Mouse (Mus musculus) testis, adult 2 months (tissue): ENCODE data around the gene Josd1. TPM values are rescaled to one million over a fixed set of nuclear protein-coding genes. Genes with fewer than 3 reads are reported as not detected.

Experiments
- H3K27ac ChIP-seq: fragments of 200-500 bp; 2 replicates; pipeline ENCODE4 v1.5.1; 2012; ENCODE audit warnings: low read depth, low read length; ENCODE audit not compliant: control insufficient read depth, insufficient read depth
- H3K27me3 ChIP-seq: fragments of 200-500 bp; 2 replicates; pipeline ENCODE4 v1.6.1; 2012; ENCODE audit warnings: mild to moderate bottlenecking, low read length, moderate library complexity; ENCODE audit not compliant: control insufficient read depth, insufficient read depth
- H3K36me3 ChIP-seq: fragments of 200-500 bp; 2 replicates; pipeline ENCODE4 v1.6.1; 2012; ENCODE audit warnings: mild to moderate bottlenecking, low read length; ENCODE audit not compliant: control insufficient read depth, insufficient read depth
- H3K4me1 ChIP-seq: fragments of 200-500 bp; 2 replicates; pipeline ENCODE4 v1.6.1; 2012; ENCODE audit warnings: low read length; ENCODE audit not compliant: control insufficient read depth, insufficient read depth
- H3K4me3 ChIP-seq: fragments of 200-500 bp; 2 replicates; pipeline ENCODE4 v1.5.1; 2012; ENCODE audit warnings: low read depth, mild to moderate bottlenecking, low read length, moderate library complexity, mixed read lengths; ENCODE audit not compliant: control insufficient read depth
- CTCF ChIP-seq: fragments of 200-500 bp; IDR thresholded peaks from 2 replicates; pipeline ENCODE4 v1.5.1; 2012; ENCODE audit warnings: low read depth, mild to moderate bottlenecking, inconsistent platforms, low read length, moderate library complexity; ENCODE audit not compliant: control insufficient read depth, insufficient read depth, insufficient replicate concordance
- POLR2A ChIP-seq: fragments of 200-500 bp; IDR thresholded peaks from 2 replicates; pipeline ENCODE4 v1.6.1; 2012; ENCODE audit warnings: low read depth, mild to moderate bottlenecking, inconsistent platforms, low read length, moderate library complexity; ENCODE audit not compliant: control insufficient read depth
- polyA plus RNA-seq: library from polyadenylated mRNA; depleted of rRNA; stranded (reverse); fragments of >200 nt; gene quantifications from 2 replicates; pipeline ENCODE4 v1.2.3, GENCODE M21; 2012

The Josd1 gene
- polyA plus RNA-seq, 1 experiment, result 22.6 TPM

DNA sequence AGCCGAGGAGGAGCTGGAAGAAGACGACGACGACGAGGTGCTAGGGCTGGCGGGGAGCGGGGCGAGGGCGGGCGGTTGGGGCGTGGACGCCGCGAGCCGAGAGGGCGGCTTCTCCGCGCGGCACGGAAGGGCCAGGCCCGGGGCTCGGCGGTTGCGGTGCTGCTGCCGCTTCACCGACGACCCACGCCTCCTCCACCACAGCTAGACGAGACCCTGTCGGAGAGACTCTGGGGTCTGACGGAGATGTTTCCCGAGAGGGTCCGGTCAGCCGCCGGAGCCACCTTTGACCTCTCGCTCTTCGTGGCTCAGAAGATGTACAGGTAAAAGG is 16.8 kb downstream of the Josd1 start:
- no peaks in the 10 kb centered on the region; the same call in 1 of the 2 replicates for H3K36me3 ChIP-seq
- H3K4me1 ChIP-seq, result peaks cover 5% of the 10 kb centered on the region
- no peak for TF ChIP-seq POLR2A
- peak overlapping the region; percentile 86 for H3K27ac ChIP-seq
- peak overlapping the region; percentile 93 for H3K4me3 ChIP-seq
- no peaks in the 10 kb centered on the region for H3K27me3 ChIP-seq

DNA sequence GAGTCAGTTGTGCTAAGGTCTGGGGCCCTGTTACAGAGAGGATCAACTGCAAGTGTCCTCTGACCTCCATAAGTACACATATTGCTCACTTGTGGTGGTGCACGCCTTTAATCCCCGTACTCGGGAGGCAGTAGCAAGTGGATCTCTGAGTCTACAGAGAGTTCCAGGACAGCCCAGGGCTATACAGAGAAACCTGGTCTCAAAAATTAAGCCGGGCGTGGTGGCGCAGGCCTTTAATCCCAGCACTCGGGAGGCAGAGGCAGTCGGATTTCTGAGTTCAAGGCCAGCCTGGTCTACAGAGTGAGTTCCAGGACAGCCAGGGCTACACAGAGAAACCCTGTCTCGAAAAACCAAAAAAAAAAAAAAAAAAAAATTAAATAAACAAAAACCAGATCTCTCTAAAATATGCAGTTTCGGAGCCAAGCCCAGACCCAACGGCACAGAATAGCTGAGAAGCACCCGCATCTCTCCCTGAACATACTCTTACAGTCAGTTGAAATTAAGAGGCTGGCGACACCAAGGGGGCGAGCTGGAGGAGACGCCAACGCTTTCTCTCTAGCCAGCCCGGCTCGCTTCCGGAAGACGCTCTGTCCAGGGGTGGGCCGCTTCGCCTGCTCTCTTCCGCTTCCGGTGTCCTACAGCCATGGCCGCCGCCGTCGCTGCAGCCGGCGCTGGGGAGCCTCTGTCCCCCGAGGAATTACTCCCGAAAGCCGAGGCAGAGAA is 17.3 kb downstream of the Josd1 start, which contains the start of gene Tomm22:
Tomm22 (plus strand) TSS at position 613 of the 723 bp plus-strand sequence.
- no peaks in the 10 kb centered on the region; the same call in 1 of the 2 replicates for H3K36me3 ChIP-seq
- H3K27ac ChIP-seq, result peak within 1 kb of the TSS; percentile 86

DNA sequence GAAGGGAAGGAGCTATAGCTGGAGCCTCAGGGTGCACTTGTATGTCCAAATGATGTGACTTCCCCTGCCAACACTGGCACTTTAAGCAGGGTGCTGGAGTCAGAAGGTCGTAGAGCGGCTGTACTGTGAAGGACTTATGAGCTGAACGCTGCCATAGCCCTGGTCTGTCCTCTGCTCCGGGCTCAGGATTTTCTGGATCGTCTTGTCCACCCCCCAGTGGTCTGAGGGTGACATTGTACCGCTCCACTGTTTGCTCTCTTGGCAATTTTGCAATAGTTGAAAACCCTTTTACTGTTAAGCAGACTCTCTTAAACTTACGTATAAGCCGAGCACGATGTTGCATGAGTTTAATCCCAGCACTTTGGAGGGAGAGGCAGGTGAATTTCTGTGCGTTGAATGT is 18.5 kb downstream of the Josd1 start:
- no peak overlapping the region for H3K4me3 ChIP-seq
- no peaks in the 10 kb centered on the region; the same call in 1 of the 2 replicates for H3K36me3 ChIP-seq
- no peaks in the 10 kb centered on the region for H3K27me3 ChIP-seq
- H3K27ac ChIP-seq, result no peak overlapping the region
- peaks cover 5% of the 10 kb centered on the region for H3K4me1 ChIP-seq
- TF ChIP-seq CTCF (0 out of 2 replicates have a peak, but pooled peaks have one; percentile 13), POLR2A (no peak)

More for the DNA sequence above, 17.3 kb downstream of the Josd1 start, which contains the start of gene Tomm22:
- peak; percentile 82 for TF ChIP-seq POLR2A
- peak; percentile 58; the same call in 1 of the 2 replicates for TF ChIP-seq CTCF
- H3K4me3 ChIP-seq, result peak within 1 kb of the TSS; percentile 93
- no peaks in the 10 kb centered on the region for H3K27me3 ChIP-seq
- peaks cover 5% of the 10 kb centered on the region for H3K4me1 ChIP-seq

DNA sequence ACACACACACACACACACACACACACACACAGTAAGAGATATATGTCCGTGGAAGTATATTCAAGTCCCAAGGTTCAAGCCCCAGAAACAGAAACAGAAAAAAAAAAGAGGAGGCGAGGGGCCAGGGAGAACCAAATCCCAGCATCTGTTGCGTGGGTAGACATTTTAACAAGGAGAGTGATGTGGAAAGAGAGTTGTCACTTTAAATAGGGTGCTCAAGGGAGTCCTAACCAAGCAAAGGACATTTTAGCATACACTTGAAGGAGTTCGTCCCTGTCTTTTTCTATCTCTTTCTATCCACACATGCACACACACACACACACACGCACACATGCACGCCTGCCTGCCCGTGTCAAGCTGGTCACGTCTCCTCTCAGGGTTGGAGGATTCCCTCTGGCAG is 23.1 kb downstream of the Josd1 start:
- Histone ChIP-seq H3K36me3 (peaks cover 2% of the 10 kb centered on the region), H3K4me3 (no peak overlapping the region), H3K27me3 (no peaks in the 10 kb centered on the region), H3K27ac (no peak overlapping the region), H3K4me1 (peaks cover 1% of the 10 kb centered on the region; the same call in 1 of the 2 replicates)
- TF ChIP-seq CTCF (no peak), POLR2A (no peak)

DNA sequence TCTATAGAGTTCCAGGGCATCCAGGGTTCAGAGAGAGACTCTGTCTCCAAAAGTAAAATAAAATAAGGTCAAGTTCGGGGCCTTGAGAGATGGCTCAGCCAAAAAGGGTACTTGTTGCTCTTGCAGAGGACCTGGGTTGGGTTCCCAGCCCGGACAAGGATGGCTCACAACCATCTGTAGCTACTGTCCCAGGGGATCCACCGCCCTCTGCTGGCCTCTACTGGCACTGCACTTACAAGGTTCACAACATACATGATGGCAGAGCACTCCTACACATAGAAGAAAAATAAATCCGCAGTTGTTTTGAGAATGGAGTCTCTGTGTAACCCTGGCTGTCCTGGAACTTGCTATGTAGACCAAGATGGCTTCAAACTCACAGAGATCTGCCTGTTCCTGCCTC is 25.9 kb downstream of the Josd1 start:
- Histone ChIP-seq H3K27ac (no peak overlapping the region), H3K36me3 (peaks cover 2% of the 10 kb centered on the region), H3K27me3 (no peaks in the 10 kb centered on the region), H3K4me3 (no peak overlapping the region), H3K4me1 (peaks cover 3% of the 10 kb centered on the region; the same call in 1 of the 2 replicates)
- TF ChIP-seq CTCF (peak; percentile 77; the same call in 1 of the 2 replicates), POLR2A (no peak)

DNA sequence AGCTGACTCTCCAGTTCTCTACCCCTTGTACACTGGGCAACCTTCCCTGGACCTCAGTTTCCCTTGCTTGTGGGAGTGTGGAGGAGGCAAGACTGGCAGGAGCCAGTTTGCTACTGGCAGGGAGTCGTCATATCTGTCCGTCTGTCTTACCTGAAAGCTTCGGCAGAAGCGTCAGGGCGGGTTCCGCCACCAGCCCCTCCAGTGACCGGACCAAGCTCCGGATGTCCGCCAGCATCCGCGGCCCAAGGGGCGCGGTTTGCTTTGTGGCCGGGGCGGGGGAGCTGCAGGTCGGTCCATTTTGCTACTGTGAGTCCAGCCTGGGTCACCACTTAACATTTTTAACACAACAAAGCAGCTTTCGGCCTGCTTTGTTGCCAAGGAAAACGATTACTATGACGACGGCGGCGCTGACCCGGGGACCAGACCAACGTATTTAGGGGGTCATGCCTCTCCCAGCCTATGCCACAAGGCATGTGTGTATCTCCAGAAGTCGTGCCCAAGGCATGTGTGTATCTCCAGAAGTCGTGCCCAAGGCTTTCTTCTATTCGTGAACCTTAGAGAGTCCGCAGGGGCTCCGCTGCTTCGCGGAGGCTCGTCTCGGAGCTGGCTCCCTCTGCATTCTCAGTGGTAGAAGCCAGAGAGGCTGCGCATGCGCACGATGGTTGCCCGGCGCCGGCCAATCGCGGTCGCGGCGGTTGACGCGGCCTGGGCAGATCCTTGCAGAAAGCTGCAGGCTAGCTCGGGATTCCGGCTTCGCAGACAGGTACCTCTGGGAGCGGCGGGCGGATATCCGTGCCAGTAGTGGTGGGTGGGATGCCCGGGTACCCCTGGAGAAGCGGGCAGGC is 29.0 kb downstream of the Josd1 start, which contains the start of the genes Fam227a and Cby1:
Fam227a (minus strand) TSS at position 426 of the 845 bp plus-strand sequence.
Cby1 (plus strand) TSS at position 669 of the 845 bp plus-strand sequence.
- Histone ChIP-seq H3K36me3 (peaks cover 2% of the 10 kb centered on the region), H3K27ac (peak within 1 kb of the TSS; percentile 98), H3K27me3 (no peaks in the 10 kb centered on the region), H3K4me3 (peak within 1 kb of the TSS; percentile 99), H3K4me1 (peaks cover 3% of the 10 kb centered on the region; the same call in 1 of the 2 replicates)
- TF ChIP-seq POLR2A (peak; percentile 90), CTCF (no peak)
